Mouse (Mus musculus) macrophage (primary cell): ENCODE measurements around the gene Suox. TPM values are rescaled to one million over a fixed set of nuclear protein-coding genes. Genes with fewer than 3 reads are reported as not detected.

Experiments used
- H3K27ac ChIP-seq: fragments of 350-480 bp; formaldehyde crosslinking; 2 replicates; pipeline ENCODE4 v1.9.0; 2021
- H3K36me3 ChIP-seq: fragments of 350-480 bp; formaldehyde crosslinking; 2 replicates; pipeline ENCODE4 v1.9.0; 2021; ENCODE audit errors: inconsistent target
- H3K4me3 ChIP-seq: fragments of 350-480 bp; formaldehyde crosslinking; 2 replicates; pipeline ENCODE4 v1.9.0; 2021; ENCODE audit errors: inconsistent target
- H3K79me2 ChIP-seq: fragments of 350-480 bp; formaldehyde crosslinking; 2 replicates; pipeline ENCODE4 v1.9.0; 2021; ENCODE audit errors: inconsistent target
- WGBS: methylation state at CpG from one replicate; pipeline ENCODE4 v1.1.7; 2026; ENCODE audit warnings: inconsistent platforms; ENCODE audit not compliant: missing documents; 5-methylcytosine and 5-hydroxymethylcytosine counted together
- polyA plus RNA-seq: library from polyadenylated mRNA; stranded (reverse); fragments of 250-400 nt; gene quantifications from 3 replicates; pipeline ENCODE4 v1.2.4, GENCODE M21; 2018; ENCODE audit warnings: inconsistent platforms

Gene Suox
- polyA plus RNA-seq, 1 experiment from 2014 or later, result 4.4 TPM

- under 1% methylated on average over 21 of the region's 22 CpGs for WGBS
- H3K79me2 ChIP-seq, result peaks cover 51% of the 10 kb centered on the region
- peaks cover 24% of the 10 kb centered on the region; the same call in 1 of the 2 replicates for H3K36me3 ChIP-seq
- H3K4me3 ChIP-seq, result peak overlapping the region; percentile 83
- peak overlapping the region; percentile 73 for H3K27ac ChIP-seq
Observed at GRCm38 (mm10) chr10:128695411-128695991, 21.6 kb upstream of the Suox start.

GRCm38 (mm10) chr10:128674469-128675008 lies 666 bp upstream of the Suox start:
- peaks cover 4% of the 10 kb centered on the region; the same call in 1 of the 2 replicates for H3K36me3 ChIP-seq
- 4% methylated on average over 9 of the region's 9 CpGs for WGBS
- peak overlapping the region; percentile 48 for H3K4me3 ChIP-seq
- H3K79me2 ChIP-seq, result no peaks in the 10 kb centered on the region
- H3K27ac ChIP-seq, result no peak overlapping the region

- Histone ChIP-seq H3K4me3 (no peak overlapping the region), H3K27ac (no peak overlapping the region), H3K79me2 (no peaks in the 10 kb centered on the region), H3K36me3 (no peaks in the 10 kb centered on the region)
- 93% methylated on average over 9 of the region's 9 CpGs for WGBS
Observed at GRCm38 (mm10) chr10:128671148-128671547, 2.7 kb downstream of the Suox start.

GRCm38 (mm10) chr10:128668790-128669672 lies 4.8 kb downstream of the Suox start:
- H3K36me3 ChIP-seq, result no peaks in the 10 kb centered on the region
- no peaks in the 10 kb centered on the region for H3K79me2 ChIP-seq
- no peak overlapping the region for H3K27ac ChIP-seq
- H3K4me3 ChIP-seq, result no peak overlapping the region
- 6% methylated on average over 32 of the region's 42 CpGs for WGBS

DNA sequence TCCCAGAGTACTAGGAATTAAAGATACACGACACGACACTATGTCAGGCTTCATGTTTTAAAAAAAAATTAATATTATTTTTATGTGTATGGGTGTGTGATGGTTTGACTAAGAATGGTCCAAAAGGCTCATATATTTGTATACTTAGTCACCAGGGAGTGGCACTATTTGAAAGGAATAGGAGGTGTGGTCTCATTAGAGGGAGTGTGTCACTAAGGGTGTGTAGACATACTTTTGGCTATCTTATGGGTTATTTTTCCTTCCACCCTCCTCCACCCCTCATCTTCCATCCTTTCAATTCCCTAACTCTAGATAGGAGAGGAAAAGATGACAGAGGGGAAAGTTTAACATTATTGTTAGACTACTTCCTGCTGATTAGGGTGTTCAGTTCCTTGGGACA lies 8.1 kb downstream of the Suox start:
- Histone ChIP-seq H3K27ac (no peak overlapping the region), H3K79me2 (no peaks in the 10 kb centered on the region), H3K36me3 (no peaks in the 10 kb centered on the region), H3K4me3 (no peak overlapping the region)
- WGBS, result no CpG with 5 or more reads among the region's 2 CpGs

DNA sequence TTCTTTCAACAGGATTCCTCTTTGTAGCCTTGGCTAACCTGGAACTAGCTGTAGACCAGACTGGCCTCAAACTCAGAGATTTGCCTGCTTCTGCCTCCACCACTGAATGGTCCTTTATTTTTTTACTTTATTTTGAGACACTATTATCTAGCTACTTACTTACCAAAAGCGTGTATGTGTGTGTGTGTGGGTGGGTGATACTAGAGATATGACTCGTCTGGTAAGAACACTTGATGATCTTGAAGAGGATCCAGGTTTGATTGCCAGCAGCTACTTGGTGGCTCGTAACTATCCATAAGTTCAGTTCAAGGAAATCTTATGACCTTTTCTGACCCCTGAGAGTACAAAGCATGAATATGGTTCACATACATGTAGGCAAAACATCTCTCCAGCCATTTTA lies 8.6 kb downstream of the Suox start:
- no peaks in the 10 kb centered on the region for H3K36me3 ChIP-seq
- 90% methylated on average over 3 of the region's 3 CpGs for WGBS
- no peak overlapping the region for H3K27ac ChIP-seq
- no peak overlapping the region for H3K4me3 ChIP-seq
- no peaks in the 10 kb centered on the region for H3K79me2 ChIP-seq

DNA sequence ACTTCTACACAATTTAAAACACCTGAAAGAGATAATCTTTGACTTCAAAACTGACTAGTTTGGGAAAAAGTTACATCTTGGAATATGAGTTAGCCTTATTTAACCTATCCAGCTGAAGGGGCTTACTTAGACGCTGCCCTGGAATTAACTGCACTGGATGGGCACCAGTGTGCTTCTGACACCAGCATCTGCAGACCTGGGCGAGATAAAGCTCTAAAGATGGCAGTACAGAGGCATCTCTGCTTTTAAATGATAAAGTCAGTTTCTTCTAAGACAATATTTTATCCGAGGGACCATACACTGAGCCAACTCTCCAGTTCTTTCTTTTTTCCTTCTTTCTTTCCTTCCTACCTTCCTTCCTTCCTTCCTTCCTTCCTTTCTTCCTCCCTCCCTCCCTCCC lies 9.1 kb downstream of the Suox start:
- Histone ChIP-seq H3K27ac (no peak overlapping the region), H3K36me3 (no peaks in the 10 kb centered on the region), H3K4me3 (no peak overlapping the region), H3K79me2 (no peaks in the 10 kb centered on the region)
- 86% methylated on average over 3 of the region's 3 CpGs for WGBS

GRCm38 (mm10) chr10:128663441-128664220 lies 10.2 kb downstream of the Suox start:
- H3K27ac ChIP-seq, result no peak overlapping the region
- no peaks in the 10 kb centered on the region for H3K36me3 ChIP-seq
- no peak overlapping the region for H3K4me3 ChIP-seq
- H3K79me2 ChIP-seq, result no peaks in the 10 kb centered on the region
- WGBS, result 37% methylated on average over 5 of the region's 5 CpGs

DNA sequence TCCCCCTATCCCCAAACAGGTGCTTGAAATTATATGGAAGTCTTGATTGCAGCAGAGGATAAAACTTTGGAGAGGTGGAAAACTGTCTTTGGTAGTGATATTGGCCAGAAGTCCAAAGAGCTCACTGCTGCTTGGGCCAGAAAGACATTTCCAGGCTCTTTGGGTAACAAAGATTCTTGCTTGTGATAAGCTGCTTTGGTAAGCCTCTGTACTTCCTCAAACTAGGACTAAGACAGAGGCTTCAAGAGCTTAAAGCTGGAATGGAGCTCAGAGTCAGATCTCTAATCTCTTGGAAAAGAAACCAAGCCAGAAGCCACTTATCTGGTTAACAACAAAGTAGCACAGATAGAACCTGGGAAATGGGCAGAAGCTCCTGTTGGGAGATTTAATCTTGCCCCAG lies 11.4 kb downstream of the Suox start:
- H3K79me2 ChIP-seq, result no peaks in the 10 kb centered on the region
- H3K27ac ChIP-seq, result no peak overlapping the region
- no peaks in the 10 kb centered on the region for H3K36me3 ChIP-seq
- no peak overlapping the region for H3K4me3 ChIP-seq

DNA sequence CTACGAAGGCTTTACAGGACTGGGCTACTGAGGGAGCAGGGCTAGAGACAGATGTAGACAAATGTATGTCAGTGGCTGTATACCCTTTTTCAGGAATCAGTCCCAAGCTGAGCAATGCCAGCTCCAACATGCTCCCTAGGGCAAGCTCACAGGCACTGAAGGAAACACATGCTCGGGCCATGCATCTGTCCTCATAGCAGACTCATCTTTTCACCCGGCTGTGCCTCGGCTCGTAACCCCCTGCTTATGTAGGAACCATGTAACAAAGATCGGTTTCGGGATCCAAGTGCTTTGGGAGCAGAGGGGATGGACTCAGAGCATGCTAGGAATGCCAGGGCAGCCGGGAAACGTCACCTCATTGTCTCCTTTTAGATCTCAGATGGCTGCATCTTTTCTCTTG lies 14.4 kb downstream of the Suox start:
- H3K27ac ChIP-seq, result no peak overlapping the region
- H3K79me2 ChIP-seq, result no peaks in the 10 kb centered on the region
- H3K36me3 ChIP-seq, result no peaks in the 10 kb centered on the region
- 87% methylated on average over 9 of the region's 9 CpGs for WGBS
- H3K4me3 ChIP-seq, result no peak overlapping the region

- no peak overlapping the region for H3K27ac ChIP-seq
- WGBS, result 82% methylated on average over 9 of the region's 9 CpGs
- no peaks in the 10 kb centered on the region for H3K36me3 ChIP-seq
- H3K79me2 ChIP-seq, result no peaks in the 10 kb centered on the region
- no peak overlapping the region for H3K4me3 ChIP-seq
Observed at GRCm38 (mm10) chr10:128657844-128658243, 16.0 kb downstream of the Suox start.

DNA sequence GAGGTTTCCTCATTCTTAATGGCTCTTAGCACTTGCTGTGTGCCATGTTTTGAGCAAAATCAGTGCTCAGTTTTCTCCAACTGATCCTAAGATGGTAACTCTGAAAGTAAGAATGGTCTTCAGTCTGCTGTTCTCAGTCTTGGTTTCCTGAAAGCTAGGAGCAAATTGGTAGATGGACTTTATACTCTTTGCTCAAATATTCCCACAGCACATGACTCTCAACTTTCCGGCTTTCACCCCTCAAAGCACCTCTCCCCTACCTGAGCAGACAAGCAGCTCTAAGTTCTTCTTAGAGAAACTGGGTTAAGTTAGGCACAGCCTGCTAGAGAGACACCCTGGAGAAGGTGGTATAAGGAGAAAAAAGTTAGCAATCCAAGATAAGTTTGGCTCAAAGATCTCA lies 17.1 kb downstream of the Suox start:
- Histone ChIP-seq H3K27ac (no peak overlapping the region), H3K79me2 (no peaks in the 10 kb centered on the region), H3K4me3 (no peak overlapping the region), H3K36me3 (no peaks in the 10 kb centered on the region)
- WGBS, result 85% methylated on average over 1 of the region's 1 CpGs

DNA sequence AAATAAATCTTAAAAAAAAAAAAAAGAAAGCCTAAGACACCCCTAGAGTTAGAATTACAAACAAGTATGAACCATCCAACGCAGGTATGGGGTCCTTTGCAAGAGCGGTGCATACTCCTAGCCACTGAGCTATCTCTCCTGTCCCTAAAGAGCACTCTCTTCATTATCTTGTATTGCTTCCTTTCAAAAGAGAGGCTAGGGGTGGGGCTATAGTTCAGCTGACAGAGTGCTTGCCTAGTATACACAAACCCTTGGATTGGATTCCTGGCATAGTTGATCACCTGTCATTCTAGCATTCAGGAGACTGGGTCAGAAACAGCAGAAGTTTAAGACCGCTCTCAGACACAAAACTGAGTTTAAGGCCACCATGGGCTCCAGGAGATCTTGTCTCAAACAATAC lies 18.6 kb downstream of the Suox start:
- H3K79me2 ChIP-seq, result no peaks in the 10 kb centered on the region
- H3K4me3 ChIP-seq, result no peak overlapping the region
- H3K36me3 ChIP-seq, result no peaks in the 10 kb centered on the region
- 95% methylated on average over 3 of the region's 3 CpGs for WGBS
- no peak overlapping the region for H3K27ac ChIP-seq

DNA sequence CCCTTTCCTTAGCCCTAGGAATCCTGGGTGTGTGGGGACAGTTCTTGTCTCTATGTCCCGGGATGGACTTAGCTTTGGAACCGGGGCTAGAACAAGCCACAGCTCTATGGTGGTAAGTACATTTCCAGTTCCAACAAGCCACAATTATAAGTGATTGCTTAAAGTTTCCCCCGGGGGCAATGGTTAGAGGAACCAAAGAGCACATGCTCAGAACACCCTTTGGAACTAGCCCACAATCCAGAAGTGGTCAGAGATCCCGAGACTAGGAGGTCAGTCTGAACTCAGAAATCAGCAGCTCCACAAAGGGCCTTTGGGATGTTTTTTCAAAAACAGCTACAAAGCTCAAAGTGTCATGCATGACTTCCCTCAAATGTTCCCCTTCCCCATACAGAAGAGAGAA lies 20.0 kb downstream of the Suox start:
- no peaks in the 10 kb centered on the region for H3K79me2 ChIP-seq
- no peak overlapping the region for H3K4me3 ChIP-seq
- H3K36me3 ChIP-seq, result no peaks in the 10 kb centered on the region
- 66% methylated on average over 4 of the region's 4 CpGs for WGBS
- no peak overlapping the region for H3K27ac ChIP-seq
